Mouse (Mus musculus) liver, embryonic 13.5 days (tissue): Measurements from ENCODE around the gene Gnl1. TPM values are rescaled to one million over a fixed set of nuclear protein-coding genes. Genes with fewer than 3 reads are reported as not detected.
A peak's percentile ranks its signal among the peaks of the same experiment; 100 is the strongest.

Experiments used
- ATAC-seq: fragments of 200-750 bp; cut with Nextera tagmentation; 2 replicates; pipeline ENCODE4 v1.8.0; 2017; ENCODE audit warnings: low read depth, mild to moderate bottlenecking, moderate number of reproducible peaks, moderate library complexity
- DNase-seq: peaks from one replicate; pipeline ENCODE4 v3.0.0; 2022
- H3K27ac ChIP-seq: fragments of 300-500 bp; sonication (generic); 2 replicates; pipeline ENCODE4 v1.5.1; 2015; ENCODE audit warnings: moderate library complexity, mild to moderate bottlenecking, inconsistent platforms
- H3K27me3 ChIP-seq: fragments of 300-500 bp; sonication (generic); 2 replicates; pipeline ENCODE4 v1.6.1; 2015; ENCODE audit warnings: mild to moderate bottlenecking, inconsistent platforms
- H3K36me3 ChIP-seq: fragments of 300-500 bp; sonication (generic); 2 replicates; pipeline ENCODE4 v1.6.1; 2015; ENCODE audit warnings: mild to moderate bottlenecking, inconsistent platforms
- H3K4me1 ChIP-seq: fragments of 300-500 bp; sonication (generic); replicated peaks from 2 replicates; pipeline ENCODE4 v1.6.1; 2015; ENCODE audit warnings: inconsistent platforms
- H3K4me2 ChIP-seq: fragments of 300-500 bp; sonication (generic); 2 replicates; pipeline ENCODE4 v1.6.1; 2015; ENCODE audit warnings: inconsistent platforms, mild to moderate bottlenecking, moderate library complexity
- H3K4me3 ChIP-seq: fragments of 300-500 bp; sonication (generic); replicated peaks from 2 replicates; pipeline ENCODE4 v1.5.1; 2015; ENCODE audit warnings: mild to moderate bottlenecking, inconsistent platforms
- H3K9ac ChIP-seq: fragments of 300-500 bp; sonication (generic); 2 replicates; pipeline ENCODE4 v1.6.1; 2015; ENCODE audit warnings: mild to moderate bottlenecking, inconsistent platforms
- H3K9me3 ChIP-seq: fragments of 300-500 bp; sonication (generic); replicated peaks from 2 replicates; pipeline ENCODE4 v1.6.1; 2016; ENCODE audit warnings: inconsistent platforms
- WGBS: fragments of 180-500 bp; shearing (Covaris S2); methylation state at CpG from one replicate; pipeline ENCODE4 v1.1.7; 2015; ENCODE audit not compliant: insufficient replicate concordance; 5-methylcytosine and 5-hydroxymethylcytosine counted together
- polyA plus RNA-seq: library from polyadenylated mRNA; unstranded; fragments of >200 nt; fragmentation: Nextera tagmentation; extraction: Ambion mirVana; gene quantifications from 2 replicates; pipeline ENCODE4 v1.2.1, GENCODE M21; 2015

The Gnl1 gene
- polyA plus RNA-seq, 1 experiment from 2014 or later = 15.2 TPM

DNA sequence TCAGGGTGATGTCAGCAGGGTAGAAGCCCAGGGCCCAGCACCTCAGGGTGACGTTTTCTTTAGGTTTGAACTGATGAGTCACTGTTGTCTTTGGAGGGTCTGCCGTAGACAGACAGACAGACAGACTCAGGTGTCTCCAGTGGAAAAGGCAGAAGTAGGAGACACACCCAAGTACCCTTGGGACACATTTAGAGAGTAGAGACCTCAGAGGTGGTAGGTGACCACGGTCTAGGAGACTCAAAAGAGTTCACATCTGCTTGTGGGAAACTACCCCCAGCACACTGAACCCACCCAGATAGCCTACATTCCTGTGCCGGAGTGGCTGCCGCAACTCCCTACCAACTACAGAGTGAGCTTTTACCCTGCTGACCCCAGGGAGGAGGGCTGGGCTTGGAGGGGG lies 35.3 kb downstream of the Gnl1 start:
- no peak for ATAC-seq
- Histone ChIP-seq H3K9me3 (no peaks in the 10 kb centered on the region), H3K36me3 (peaks cover 42% of the 10 kb centered on the region)

DNA sequence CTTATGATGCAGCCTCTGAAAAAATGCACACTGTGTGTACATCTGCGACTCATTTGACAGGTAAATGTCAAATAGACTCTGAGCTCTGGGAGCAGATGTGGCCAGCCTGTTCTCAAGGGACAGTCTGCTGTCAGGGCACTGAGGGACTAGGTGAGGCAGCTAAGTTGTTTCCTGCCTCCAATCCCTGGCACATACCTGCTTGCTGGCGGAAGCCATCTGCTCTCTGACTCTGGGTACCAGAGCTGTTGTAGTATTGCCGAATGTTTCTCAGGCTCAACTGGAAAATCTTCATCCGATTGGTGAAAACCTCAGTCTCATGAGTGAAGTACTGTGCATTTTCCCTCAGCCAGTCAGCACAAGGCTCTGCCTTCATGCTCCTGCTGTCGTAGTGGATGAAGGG lies 37.4 kb downstream of the Gnl1 start:
- peaks cover 48% of the 10 kb centered on the region for H3K36me3 ChIP-seq
- H3K4me1 ChIP-seq = peaks cover 59% of the 10 kb centered on the region
- H3K9me3 ChIP-seq = no peaks in the 10 kb centered on the region
- peak overlapping the region; percentile 66 for H3K4me2 ChIP-seq
- 80% methylated on average over 5 of the region's 5 CpGs for whole genome bisulfite sequencing
- no peaks in the 10 kb centered on the region for H3K27me3 ChIP-seq
- DNase-seq (no peak), ATAC-seq (no peak)
- no peak overlapping the region for H3K4me3 ChIP-seq
- H3K27ac ChIP-seq = no peak overlapping the region
- H3K9ac ChIP-seq = no peak overlapping the region

More for the DNA sequence above, 35.3 kb downstream of the Gnl1 start:
- no peak for DNase-seq
- Histone ChIP-seq H3K4me1 (peaks cover 40% of the 10 kb centered on the region), H3K4me3 (no peak overlapping the region), H3K9ac (no peak overlapping the region), H3K27me3 (no peaks in the 10 kb centered on the region), H3K4me2 (no peak overlapping the region), H3K27ac (no peak overlapping the region)
- WGBS = 86% methylated on average over 5 of the region's 5 CpGs

DNA sequence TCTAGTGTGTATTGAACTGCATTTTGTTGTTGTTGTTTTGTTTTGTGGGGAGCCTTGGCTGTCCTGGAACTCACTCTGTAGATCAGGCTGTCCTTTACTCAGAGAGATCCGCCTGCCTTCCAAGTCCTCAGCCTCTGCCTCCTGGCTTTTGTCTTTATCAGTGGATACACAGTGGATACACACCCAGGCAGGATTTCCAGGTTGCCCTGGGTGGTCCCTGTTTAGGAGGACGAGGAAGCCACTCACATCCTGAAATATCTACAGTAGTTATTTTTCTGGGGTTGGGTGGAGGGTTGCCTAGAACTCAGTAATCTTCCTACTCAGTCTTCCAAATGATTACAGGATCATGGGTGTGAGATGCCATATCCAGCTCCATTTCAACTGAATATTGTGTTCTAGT lies 39.3 kb downstream of the Gnl1 start:
- ATAC-seq (no peak), DNase-seq (no peak)
- WGBS = 30% methylated on average over 2 of the region's 2 CpGs
- Histone ChIP-seq H3K27ac (peak overlapping the region; percentile 93), H3K4me3 (peak overlapping the region; percentile 62), H3K4me1 (peaks cover 78% of the 10 kb centered on the region), H3K9ac (peak overlapping the region; percentile 73), H3K4me2 (peak overlapping the region; percentile 66), H3K36me3 (peaks cover 47% of the 10 kb centered on the region), H3K27me3 (no peaks in the 10 kb centered on the region), H3K9me3 (no peaks in the 10 kb centered on the region)

DNA sequence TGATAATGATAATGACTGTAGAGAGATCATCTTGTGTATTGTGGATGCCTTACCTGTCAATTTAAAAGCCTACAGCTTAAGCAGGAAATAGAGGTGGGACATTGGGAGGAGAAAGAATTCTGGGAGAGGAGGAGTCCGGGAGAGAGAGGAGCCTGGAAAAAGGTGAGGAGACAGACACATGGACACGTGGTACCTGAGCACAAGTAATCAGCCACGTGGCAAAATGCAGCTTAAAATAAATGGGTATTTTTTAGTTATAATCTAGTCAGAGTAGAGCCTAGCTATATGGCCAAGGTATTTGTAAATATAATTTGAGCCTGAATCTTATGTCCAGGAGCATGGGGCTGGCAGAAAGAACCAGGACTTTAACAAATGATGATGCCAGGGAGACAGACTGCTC lies 39.9 kb downstream of the Gnl1 start:
- Histone ChIP-seq H3K4me1 (peaks cover 83% of the 10 kb centered on the region), H3K27me3 (no peaks in the 10 kb centered on the region), H3K9ac (peak overlapping the region; percentile 73), H3K27ac (peak overlapping the region; percentile 93), H3K4me3 (peak overlapping the region; percentile 62), H3K9me3 (no peaks in the 10 kb centered on the region), H3K4me2 (peak overlapping the region; percentile 66), H3K36me3 (peaks cover 42% of the 10 kb centered on the region)
- ATAC-seq (no peak), DNase-seq (no peak)
- 51% methylated on average over 3 of the region's 3 CpGs for WGBS

DNA sequence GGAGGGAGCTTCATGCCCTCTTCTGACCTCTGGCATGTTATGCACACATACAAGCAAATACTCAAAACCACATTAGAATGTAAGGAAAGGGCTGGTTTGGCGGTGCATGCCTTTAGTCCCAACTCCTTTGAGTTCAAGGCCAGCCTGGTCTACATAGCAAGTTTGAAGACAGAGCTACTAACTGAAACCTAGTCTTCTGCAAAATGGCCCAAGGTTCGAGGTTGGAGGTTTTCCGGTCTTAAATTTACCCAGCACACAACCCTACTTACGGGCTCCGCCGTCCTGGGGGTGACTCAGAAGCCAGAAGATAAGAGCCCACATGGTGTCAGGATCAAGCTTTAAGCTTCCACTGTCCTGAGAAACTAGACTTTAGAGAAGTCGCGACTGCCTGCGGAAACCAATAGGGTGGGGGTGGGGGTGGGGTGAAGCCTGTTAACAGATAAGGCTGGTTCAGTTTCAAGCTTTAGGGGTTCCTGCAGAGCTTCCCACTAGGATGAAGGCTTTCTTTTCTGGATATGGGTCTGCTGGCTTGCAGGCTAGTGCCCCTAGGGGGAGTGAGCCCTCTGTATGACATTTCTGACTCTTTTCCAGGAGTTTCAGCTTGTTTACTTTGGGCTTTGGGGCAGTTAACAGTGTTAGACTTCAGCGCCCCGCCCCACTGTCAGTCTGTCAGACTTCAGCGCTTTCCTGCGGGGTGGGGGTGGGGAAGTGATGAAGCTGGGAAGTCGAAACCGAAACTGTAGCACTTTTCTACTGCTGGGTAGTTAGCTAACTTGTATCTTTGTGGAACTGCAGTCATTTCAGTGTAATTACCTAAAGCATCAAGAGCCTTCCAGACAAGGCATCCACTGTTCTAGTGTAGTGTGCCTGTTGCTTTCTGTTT lies 40.8 kb downstream of the Gnl1 start, which contains the start of gene H2-T24:
Gene H2-T24 (minus strand): TSS at position 370 of the 883 bp plus-strand sequence.
- peak within 1 kb of the TSS; percentile 93 for H3K27ac ChIP-seq
- ATAC-seq (peak; percentile 83), DNase-seq (peak; percentile 82)
- H3K36me3 ChIP-seq = peaks cover 33% of the 10 kb centered on the region
- peak within 1 kb of the TSS; percentile 66 for H3K4me2 ChIP-seq
- H3K9ac ChIP-seq = peak within 1 kb of the TSS; percentile 73
- peaks cover 91% of the 10 kb centered on the region for H3K4me1 ChIP-seq
- WGBS = 15% methylated on average over 15 of the region's 15 CpGs
- no peaks in the 10 kb centered on the region for H3K27me3 ChIP-seq
- H3K9me3 ChIP-seq = no peaks in the 10 kb centered on the region
- peak within 1 kb of the TSS; percentile 62 for H3K4me3 ChIP-seq

DNA sequence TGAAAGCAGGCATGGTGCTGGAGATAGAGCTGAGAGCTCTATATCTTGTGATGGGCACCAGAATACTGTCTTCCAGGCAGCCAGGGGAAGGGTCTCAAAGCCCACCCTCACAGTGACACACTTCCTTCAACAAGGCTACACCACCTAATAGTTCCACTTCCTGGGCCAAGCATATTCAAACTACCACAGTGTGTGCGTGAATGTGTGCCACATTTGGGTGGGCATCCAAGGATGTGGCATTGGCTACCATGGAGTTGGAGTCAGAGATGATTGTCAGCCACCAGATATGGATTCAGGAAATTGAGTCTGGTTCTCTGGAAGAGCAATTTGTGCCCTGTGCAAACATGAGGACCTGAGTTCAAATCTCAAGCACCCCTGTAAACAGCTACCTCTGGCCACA lies 41.7 kb downstream of the Gnl1 start:
- WGBS = 74% methylated on average over 1 of the region's 1 CpGs
- H3K27me3 ChIP-seq = no peaks in the 10 kb centered on the region
- no peaks in the 10 kb centered on the region for H3K9me3 ChIP-seq
- ATAC-seq (no peak), DNase-seq (no peak)
- peak overlapping the region; percentile 66 for H3K4me2 ChIP-seq
- H3K4me1 ChIP-seq = peaks cover 82% of the 10 kb centered on the region
- peaks cover 24% of the 10 kb centered on the region for H3K36me3 ChIP-seq
- peak overlapping the region; percentile 73 for H3K9ac ChIP-seq
- H3K27ac ChIP-seq = peak overlapping the region; percentile 93
- peak overlapping the region; percentile 62 for H3K4me3 ChIP-seq

DNA sequence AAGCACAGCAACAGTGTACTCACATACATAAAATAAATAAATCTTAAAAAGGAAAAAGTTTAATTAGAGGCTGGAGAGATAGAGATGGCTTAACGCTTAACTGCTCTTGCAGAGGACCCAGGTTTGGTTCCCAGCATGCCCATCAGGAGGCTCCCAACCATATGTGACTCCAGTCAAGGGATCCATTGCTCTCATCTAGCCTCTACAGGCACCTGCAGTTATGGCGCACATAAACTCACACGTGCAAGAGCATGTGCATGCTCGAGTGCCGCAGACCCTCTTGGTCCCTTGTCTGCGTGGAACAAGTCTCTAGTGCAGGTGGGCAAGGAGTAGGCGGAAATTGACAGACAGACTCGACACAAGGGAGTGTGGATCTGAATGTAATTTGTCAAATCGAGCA lies 42.4 kb downstream of the Gnl1 start:
- ATAC-seq (no peak), DNase-seq (no peak)
- Histone ChIP-seq H3K9ac (no peak overlapping the region), H3K4me3 (no peak overlapping the region), H3K4me2 (no peak overlapping the region), H3K27ac (no peak overlapping the region; the same call in 1 of the 2 replicates), H3K27me3 (no peaks in the 10 kb centered on the region), H3K4me1 (peaks cover 78% of the 10 kb centered on the region), H3K36me3 (peaks cover 16% of the 10 kb centered on the region), H3K9me3 (no peaks in the 10 kb centered on the region)
- WGBS = 81% methylated on average over 9 of the region's 9 CpGs

DNA sequence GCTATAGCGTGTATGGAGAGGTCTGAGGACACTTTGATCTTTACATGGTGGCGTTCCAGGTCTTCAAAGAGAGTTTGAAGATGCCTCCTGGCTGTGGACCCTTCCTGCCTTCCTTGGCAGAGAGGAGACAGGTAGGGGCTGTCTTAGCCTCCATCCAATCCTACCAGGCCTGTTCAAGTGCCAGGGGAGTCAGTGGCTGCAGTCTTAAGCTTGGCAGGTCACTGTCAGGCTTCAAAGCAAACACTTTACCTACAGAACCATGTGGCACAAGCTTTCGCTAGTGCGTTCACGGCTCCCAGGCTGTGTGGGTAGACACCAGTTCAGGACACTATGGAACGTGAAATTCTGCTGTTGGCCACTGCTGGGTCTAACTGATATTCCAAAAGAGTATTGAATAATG lies 43.3 kb downstream of the Gnl1 start:
- Histone ChIP-seq H3K4me2 (peak overlapping the region; percentile 31; the same call in 1 of the 2 replicates), H3K27ac (peak overlapping the region; percentile 35), H3K4me3 (no peak overlapping the region), H3K4me1 (peaks cover 71% of the 10 kb centered on the region), H3K9me3 (no peaks in the 10 kb centered on the region), H3K27me3 (no peaks in the 10 kb centered on the region), H3K9ac (no peak overlapping the region), H3K36me3 (peaks cover 8% of the 10 kb centered on the region)
- DNase-seq = no peak
- no peak for ATAC-seq
- 85% methylated on average over 6 of the region's 6 CpGs for WGBS

DNA sequence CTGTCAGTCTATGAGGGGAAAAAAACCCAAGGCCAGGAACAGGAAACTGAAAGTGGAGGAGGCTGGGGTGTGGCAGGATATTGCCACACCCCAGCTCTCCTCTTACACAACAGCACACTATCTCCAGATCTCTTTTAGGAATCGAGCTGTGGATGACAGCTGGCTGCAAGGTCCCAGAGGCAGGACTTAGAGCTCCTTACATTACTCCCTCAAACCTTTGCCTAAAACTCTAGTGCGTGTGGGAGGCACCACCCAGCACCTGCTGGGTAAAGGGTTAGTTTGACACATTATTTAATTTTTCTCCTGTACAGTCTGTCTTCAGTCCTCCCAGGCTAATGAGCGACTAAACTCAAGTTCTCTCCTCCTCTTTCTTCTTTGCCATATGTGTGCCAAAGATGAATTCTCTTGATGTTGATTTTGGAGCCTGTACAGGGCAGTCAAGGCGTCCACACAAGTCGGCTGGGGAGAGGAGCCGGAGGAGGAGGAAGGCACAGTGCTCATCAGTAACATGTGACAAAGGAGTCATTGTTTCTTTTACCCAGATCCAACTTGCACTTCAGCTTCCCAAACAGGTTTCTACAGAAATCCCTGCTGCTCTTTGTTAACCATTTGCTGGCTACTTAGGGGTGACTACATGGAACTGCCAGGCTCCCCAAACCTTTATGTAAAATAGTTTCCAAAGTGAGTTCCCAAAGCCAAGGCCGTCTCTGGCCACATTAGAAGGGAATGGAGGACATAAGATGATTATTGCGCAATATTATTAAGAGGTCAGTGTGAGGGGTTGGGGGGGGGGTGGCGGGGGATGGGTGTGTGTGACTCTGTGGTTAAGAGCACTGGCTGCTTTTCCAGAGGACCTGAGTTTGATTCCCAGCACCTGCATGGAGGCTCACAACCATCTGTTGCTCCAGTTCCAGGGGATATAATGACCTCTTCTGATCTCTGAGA lies 44.3 kb downstream of the Gnl1 start:
- peaks cover 6% of the 10 kb centered on the region for H3K36me3 ChIP-seq
- ATAC-seq (peak; percentile 44), DNase-seq (no peak)
- peak overlapping the region; percentile 31 for H3K4me2 ChIP-seq
- no peaks in the 10 kb centered on the region for H3K9me3 ChIP-seq
- no peak overlapping the region for H3K4me3 ChIP-seq
- WGBS = 55% methylated on average over 9 of the region's 9 CpGs
- peaks cover 61% of the 10 kb centered on the region for H3K4me1 ChIP-seq
- H3K9ac ChIP-seq = 0 out of 2 replicates have a peak overlapping the region, but pooled peaks have one; percentile 6
- no peaks in the 10 kb centered on the region for H3K27me3 ChIP-seq
- peak overlapping the region; percentile 35 for H3K27ac ChIP-seq

DNA sequence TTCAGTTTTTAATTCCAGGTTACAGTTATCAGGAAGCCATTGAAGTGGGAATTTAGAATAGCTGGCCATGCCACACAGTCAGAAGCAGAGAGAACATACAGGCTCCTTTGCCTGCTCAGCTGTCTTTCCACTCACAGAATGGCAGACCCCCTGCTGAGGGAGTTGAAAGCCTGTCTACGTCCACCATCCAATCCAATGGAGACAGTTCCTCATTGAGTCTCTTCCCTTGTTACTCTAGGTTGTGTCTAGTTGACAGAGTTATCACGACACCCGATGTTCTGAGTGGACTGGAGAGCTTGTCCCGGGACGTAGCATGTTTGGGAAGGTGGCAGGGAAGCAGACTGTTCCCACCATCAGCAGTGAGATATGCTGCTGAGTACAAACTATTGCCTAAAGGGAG lies 45.5 kb downstream of the Gnl1 start:
- 74% methylated on average over 5 of the region's 5 CpGs for WGBS

DNA sequence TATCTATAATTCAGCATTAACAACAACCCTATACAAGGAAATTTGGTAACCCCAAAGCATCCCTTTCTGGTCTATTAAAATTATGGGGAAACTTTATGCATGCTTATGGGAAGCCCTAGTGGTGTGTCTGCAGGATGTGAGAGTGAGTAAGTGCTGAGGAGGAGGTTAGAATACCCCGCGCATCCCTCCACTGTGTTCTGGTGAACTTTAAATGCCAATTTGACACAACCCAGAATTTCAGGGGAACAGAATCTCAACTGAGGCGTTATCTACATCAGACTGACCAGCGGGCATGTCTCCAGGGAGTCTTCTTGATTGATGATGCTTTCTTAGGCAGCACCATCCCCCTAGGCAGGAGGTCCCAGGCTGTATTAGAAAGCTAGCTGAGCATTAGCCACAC lies 46.2 kb downstream of the Gnl1 start:
- 72% methylated on average over 4 of the region's 4 CpGs for WGBS
- no peak for ATAC-seq
- Histone ChIP-seq H3K36me3 (peaks cover 6% of the 10 kb centered on the region), H3K27me3 (no peaks in the 10 kb centered on the region), H3K4me2 (no peak overlapping the region), H3K27ac (no peak overlapping the region), H3K9me3 (no peaks in the 10 kb centered on the region), H3K9ac (no peak overlapping the region), H3K4me3 (no peak overlapping the region), H3K4me1 (peaks cover 59% of the 10 kb centered on the region)
- DNase-seq = no peak

More for the DNA sequence above, 45.5 kb downstream of the Gnl1 start:
- peaks cover 58% of the 10 kb centered on the region for H3K4me1 ChIP-seq
- H3K27me3 ChIP-seq = no peaks in the 10 kb centered on the region
- no peak overlapping the region for H3K27ac ChIP-seq
- peaks cover 6% of the 10 kb centered on the region for H3K36me3 ChIP-seq
- ATAC-seq (no peak), DNase-seq (no peak)
- H3K9me3 ChIP-seq = no peaks in the 10 kb centered on the region
- no peak overlapping the region for H3K4me3 ChIP-seq
- no peak overlapping the region for H3K9ac ChIP-seq
- H3K4me2 ChIP-seq = no peak overlapping the region
